ENCODE assay signal across 9 mouse cellular contexts in the genomic region with DNA sequence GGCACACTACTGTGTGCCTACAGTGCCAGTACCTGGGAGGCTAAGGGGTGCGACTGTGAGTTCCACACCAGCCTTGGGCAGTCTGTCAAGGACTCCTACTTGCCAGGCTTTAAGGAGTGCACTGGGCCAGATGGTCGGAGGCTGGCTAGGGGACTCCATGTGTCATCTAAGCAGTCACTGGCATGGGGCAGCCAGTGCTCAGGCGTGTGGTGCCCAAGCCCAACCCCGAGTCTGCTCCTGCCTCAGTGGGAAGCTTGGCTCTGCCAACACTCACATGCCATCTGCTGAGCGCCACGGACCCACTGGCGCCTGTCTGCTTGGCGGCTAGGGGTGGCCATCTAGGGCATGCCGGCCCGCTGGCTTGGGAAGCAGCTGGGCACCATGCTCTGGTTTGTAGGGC.
DNase-seq lines count a peak whose midpoint lies in the region; ATAC-seq and TF ChIP-seq lines count a peak whose summit lies in the region.
"Had no signal": no experiment of that assay in that cellular context is flagged by ENCODE, and none has a peak within 500 bp of the region (broad histone marks: within the 10 kb centered on the region; RNA-seq: fewer than 3 reads in every experiment).

No protein-coding gene starts in this region.

- no peak overlapping the region for H3K4me3 ChIP-seq in gastrocnemius, adult 2 months
- no peak overlapping the region for H3K4me3 ChIP-seq in midbrain, embryonic 13.5 days (replicated peaks)
- H3K4me3 ChIP-seq in midbrain, embryonic 16.5 days (ENCODE audit: low read depth, low read length) = no peak overlapping the region
- no peak overlapping the region for H3K4me3 ChIP-seq in forebrain, embryonic 16.5 days (replicated peaks; ENCODE audit: low read length)
- H3K4me3 ChIP-seq in stomach, postnatal 0 days (ENCODE audit: low read depth, low read length) = no peak overlapping the region
- H3K4me3 ChIP-seq: heart, adult 2 months had no signal

- H3K4me2 ChIP-seq in midbrain, embryonic 13.5 days (replicated peaks) = no peak overlapping the region
- no peak overlapping the region for H3K4me2 ChIP-seq in midbrain, embryonic 16.5 days (ENCODE audit: low read length)
- H3K4me2 ChIP-seq in forebrain, embryonic 16.5 days (ENCODE audit: low read length) = no peak overlapping the region
- no peak overlapping the region for H3K4me2 ChIP-seq in stomach, postnatal 0 days (replicated peaks; ENCODE audit: low read depth)

- peak; percentile 46 for DNase-seq in gastrocnemius, adult 2 months
- no peak for DNase-seq in gastrocnemius, postnatal 36 days
- DNase-seq in stomach, postnatal 0 days (ENCODE audit: low spot score) = no peak
- DNase-seq in heart, postnatal 25 days (ENCODE audit: low spot score) = no peak
- DNase-seq in lung, postnatal 14 days = no peak
- DNase-seq: heart, adult 2 months had no signal

- 93% methylated on average over 10 of the region's 10 CpGs for WGBS in midbrain, embryonic 13.5 days
- 90% methylated on average over 10 of the region's 10 CpGs for WGBS in midbrain, embryonic 16.5 days
- 70% methylated on average over 10 of the region's 10 CpGs for WGBS in forebrain, embryonic 16.5 days
- 93% methylated on average over 10 of the region's 10 CpGs for WGBS in stomach, postnatal 0 days

- intact Hi-C loops in gastrocnemius, adult 2 months (cut with DNase I) = no loop called here
- intact Hi-C loops in gastrocnemius, postnatal 36 days (cut with DNase I) = loop anchor here (5.0 kb wide), 1 partner anchor 44 kb away; no protein-coding TSS in a partner anchor
- intact Hi-C loops in heart, postnatal 25 days (cut with DNase I) = loop anchor here (5.0 kb wide), 1 partner anchor 39 kb away; no protein-coding TSS in a partner anchor

- 0 out of 2 replicates have a peak overlapping the region, but pooled peaks have one; percentile 3 for H3K9ac ChIP-seq in midbrain, embryonic 13.5 days (replicated peaks)
- H3K9ac ChIP-seq in midbrain, embryonic 16.5 days (ENCODE audit: low read depth, low read length) = no peak overlapping the region
- H3K9ac ChIP-seq in forebrain, embryonic 16.5 days (replicated peaks; ENCODE audit: low read depth, low read length) = no peak overlapping the region
- no peak overlapping the region for H3K9ac ChIP-seq in stomach, postnatal 0 days (ENCODE audit: low read length)

- no peaks in the 10 kb centered on the region for H3K27me3 ChIP-seq in midbrain, embryonic 13.5 days
- no peaks in the 10 kb centered on the region for H3K27me3 ChIP-seq in midbrain, embryonic 16.5 days (ENCODE audit: control insufficient read depth, insufficient read depth, low read depth, low read length)
- no peaks in the 10 kb centered on the region for H3K27me3 ChIP-seq in forebrain, embryonic 16.5 days (replicated peaks; ENCODE audit: control insufficient read depth, insufficient read depth, low read length)
- no peaks in the 10 kb centered on the region for H3K27me3 ChIP-seq in stomach, postnatal 0 days (ENCODE audit: control insufficient read depth, insufficient read depth, low read length)

- no peak overlapping the region for H3K27ac ChIP-seq in gastrocnemius, adult 2 months
- no peak overlapping the region for H3K27ac ChIP-seq in midbrain, embryonic 13.5 days
- H3K27ac ChIP-seq in midbrain, embryonic 16.5 days (ENCODE audit: low read length) = no peak overlapping the region
- 0 out of 2 replicates have a peak overlapping the region, but pooled peaks have one; percentile 16 for H3K27ac ChIP-seq in forebrain, embryonic 16.5 days (ENCODE audit: low read length)
- H3K27ac ChIP-seq in stomach, postnatal 0 days (replicated peaks) = peak overlapping the region; percentile 90
- H3K27ac ChIP-seq: heart, adult 2 months had no signal

- H3K4me1 ChIP-seq in midbrain, embryonic 13.5 days (replicated peaks) = 0 out of 2 replicates have a peak, but pooled peaks cover 8% of the 10 kb centered on the region
- H3K4me1 ChIP-seq in midbrain, embryonic 16.5 days (ENCODE audit: control insufficient read depth, insufficient read depth, low read length) = no peaks in the 10 kb centered on the region
- peaks cover 26% of the 10 kb centered on the region for H3K4me1 ChIP-seq in forebrain, embryonic 16.5 days (replicated peaks; ENCODE audit: control insufficient read depth, insufficient read depth, low read length)
- no peaks in the 10 kb centered on the region for H3K4me1 ChIP-seq in stomach, postnatal 0 days (replicated peaks; ENCODE audit: control insufficient read depth, insufficient read depth)

- no peaks in the 10 kb centered on the region for H3K9me3 ChIP-seq in midbrain, embryonic 13.5 days
- no peaks in the 10 kb centered on the region for H3K9me3 ChIP-seq in midbrain, embryonic 16.5 days (replicated peaks; ENCODE audit: control insufficient read depth, low read length, poor library complexity, severe bottlenecking)
- no peaks in the 10 kb centered on the region for H3K9me3 ChIP-seq in forebrain, embryonic 16.5 days (ENCODE audit: control insufficient read depth, low read length)
- no peaks in the 10 kb centered on the region for H3K9me3 ChIP-seq in stomach, postnatal 0 days (ENCODE audit: control insufficient read depth, low read length)

- TF ChIP-seq EP300 in stomach, postnatal 0 days (optimal IDR thresholded peaks at IDR 0.05) = no peak

- ATAC-seq in midbrain, embryonic 13.5 days = no peak
- ATAC-seq in midbrain, embryonic 16.5 days = no peak
- ATAC-seq in forebrain, embryonic 16.5 days = peak; percentile 39
- ATAC-seq in stomach, postnatal 0 days (ENCODE audit: low FRiP score, low TSS enrichment) = no peak

- no peak for TF ChIP-seq CTCF in gastrocnemius, adult 2 months (IDR thresholded peaks at IDR 0.05)
- TF ChIP-seq CTCF in stomach, postnatal 0 days (IDR thresholded peaks at IDR 0.05; ENCODE audit: low read depth) = no peak

- peaks cover 39% of the 10 kb centered on the region for H3K36me3 ChIP-seq in midbrain, embryonic 13.5 days
- peaks cover 17% of the 10 kb centered on the region for H3K36me3 ChIP-seq in midbrain, embryonic 16.5 days (ENCODE audit: control insufficient read depth, insufficient read depth, low read length)
- H3K36me3 ChIP-seq in forebrain, embryonic 16.5 days (ENCODE audit: control insufficient read depth, insufficient read depth) = no peaks in the 10 kb centered on the region
- H3K36me3 ChIP-seq in stomach, postnatal 0 days (ENCODE audit: control insufficient read depth, insufficient read depth, low read length) = peaks cover 8% of the 10 kb centered on the region; the same call in 1 of the 2 replicates

Comparison
In these comparisons a context has a peak if more than half of its experiments do, and no peak if none do; other contexts are left out.
1. H3K27ac ChIP-seq: peak in forebrain, embryonic 16.5 days (single experiment) and stomach, postnatal 0 days (single experiment); none in gastrocnemius, adult 2 months (single experiment), midbrain, embryonic 13.5 days (single experiment) and midbrain, embryonic 16.5 days (single experiment).